Mouse (Mus musculus) lung, adult 18-20 months (tissue): ENCODE measurements around the gene Nhsl1.
"Not testable (repeated sequence)": the region's sequence is repeated elsewhere in the genome, so short reads cannot be mapped to it uniquely, and the experiment has no call there.

ENCODE experiments used
- DNase-seq, 2 experiments: peaks; one replicate each; pipeline ENCODE4 v3.0.0; 2022; ENCODE audit warnings: mixed read lengths in 2 of 2

Nhsl1 gene

GRCm38 (mm10) chr10:18448896-18449295 lies 130.1 kb downstream of the Nhsl1 start:
- DNase-seq: not testable (repeated sequence)

GRCm38 (mm10) chr10:18453380-18453779 lies 134.6 kb downstream of the Nhsl1 start:
- peak; percentile 73 to 79 for DNase-seq

GRCm38 (mm10) chr10:18454161-18454560 lies 135.4 kb downstream of the Nhsl1 start:
- DNase-seq: no peak

GRCm38 (mm10) chr10:18455301-18455920 lies 136.6 kb downstream of the Nhsl1 start:
- no peak for DNase-seq

GRCm38 (mm10) chr10:18457808-18458475 lies 139.2 kb downstream of the Nhsl1 start:
- no peak for DNase-seq

- no peak for DNase-seq
Observed at GRCm38 (mm10) chr10:18461336-18461735, 142.6 kb downstream of the Nhsl1 start.

GRCm38 (mm10) chr10:18463071-18463841 lies 144.5 kb downstream of the Nhsl1 start:
- no peak for DNase-seq

GRCm38 (mm10) chr10:18468396-18468795 lies 149.6 kb downstream of the Nhsl1 start:
- no peak for DNase-seq

- peak; percentile 10 to 41 for DNase-seq
Observed at GRCm38 (mm10) chr10:18469279-18470135, 150.7 kb downstream of the Nhsl1 start.

GRCm38 (mm10) chr10:18470351-18471060 lies 151.7 kb downstream of the Nhsl1 start:
- no peak for DNase-seq

GRCm38 (mm10) chr10:18471648-18472047 lies 152.9 kb downstream of the Nhsl1 start:
- no peak for DNase-seq

- DNase-seq: no peak
Observed at GRCm38 (mm10) chr10:18475126-18475525, 156.3 kb downstream of the Nhsl1 start.

- no peak for DNase-seq
Observed at GRCm38 (mm10) chr10:18478294-18478693, 159.5 kb downstream of the Nhsl1 start.

GRCm38 (mm10) chr10:18479285-18479684 lies 160.5 kb downstream of the Nhsl1 start:
- DNase-seq: no peak

GRCm38 (mm10) chr10:18480836-18481235 lies 162.1 kb downstream of the Nhsl1 start:
- DNase-seq: no peak

- DNase-seq: no peak
Observed at GRCm38 (mm10) chr10:18482558-18483141, 163.9 kb downstream of the Nhsl1 start.

GRCm38 (mm10) chr10:18483658-18484057 lies 164.9 kb downstream of the Nhsl1 start:
- DNase-seq: no peak

- no peak for DNase-seq
Observed at GRCm38 (mm10) chr10:18484731-18485130, 165.9 kb downstream of the Nhsl1 start.

GRCm38 (mm10) chr10:18488239-18488803 lies 169.5 kb downstream of the Nhsl1 start:
- DNase-seq: no peak

- DNase-seq: no peak
Observed at GRCm38 (mm10) chr10:18489936-18490335, 171.2 kb downstream of the Nhsl1 start.

- DNase-seq: no peak
Observed at GRCm38 (mm10) chr10:18491952-18492351, 173.2 kb downstream of the Nhsl1 start.
